Mouse (Mus musculus): ENCODE data around the gene Aoah. TPM values are rescaled to one million over a fixed set of nuclear protein-coding genes. Genes with fewer than 3 reads are reported as not detected.
A peak's percentile ranks its signal among the peaks of the same experiment; 100 is the strongest.

The Aoah gene
- polyA plus RNA-seq, 1 experiment from 2014 or later: 2.0 TPM

- Histone ChIP-seq H3K4me3 (replicated peaks) (no peak overlapping the region), H3K27ac (no peak overlapping the region), H3K36me3 (no peaks in the 10 kb centered on the region), H3K27me3 (no peaks in the 10 kb centered on the region), H3K4me2 (no peak overlapping the region), H3K4me1 (no peaks in the 10 kb centered on the region), H3K9ac (no peak overlapping the region), H3K9me3 (replicated peaks) (no peaks in the 10 kb centered on the region)
- 48% methylated on average over 2 of the region's 2 CpGs for WGBS
- ATAC-seq (replicated peaks; ENCODE audit: low FRiP score): no peak
These were observed 26.9 kb downstream of the Aoah start for GRCm38 (mm10) chr13:20820712-20821328.

- H3K36me3 ChIP-seq: no peaks in the 10 kb centered on the region
- no peak overlapping the region for H3K9ac ChIP-seq
- H3K4me1 ChIP-seq: no peaks in the 10 kb centered on the region
- 73% methylated on average over 2 of the region's 2 CpGs for WGBS
- no peak overlapping the region for H3K4me3 ChIP-seq (replicated peaks)
- H3K27me3 ChIP-seq: no peaks in the 10 kb centered on the region
- no peak overlapping the region for H3K27ac ChIP-seq
- H3K9me3 ChIP-seq (replicated peaks): no peaks in the 10 kb centered on the region
- ATAC-seq (replicated peaks; ENCODE audit: low FRiP score): no peak
- H3K4me2 ChIP-seq: no peak overlapping the region
These were observed 34.8 kb downstream of the Aoah start for GRCm38 (mm10) chr13:20828728-20829127.

- no peaks in the 10 kb centered on the region for H3K4me1 ChIP-seq
These were observed 35.4 kb downstream of the Aoah start for GRCm38 (mm10) chr13:20829181-20829900.

GRCm38 (mm10) chr13:20855893-20856292, 62.0 kb downstream of the Aoah start:
- no peak overlapping the region for H3K4me3 ChIP-seq (replicated peaks)
- H3K27ac ChIP-seq: no peak overlapping the region
- no peak for ATAC-seq (replicated peaks; ENCODE audit: low FRiP score)
- H3K9me3 ChIP-seq (replicated peaks): no peaks in the 10 kb centered on the region
- no peaks in the 10 kb centered on the region for H3K36me3 ChIP-seq
- no peak overlapping the region for H3K4me2 ChIP-seq
- H3K4me1 ChIP-seq: no peaks in the 10 kb centered on the region
- H3K27me3 ChIP-seq: no peaks in the 10 kb centered on the region
- WGBS: 48% methylated on average over 3 of the region's 3 CpGs
- no peak overlapping the region for H3K9ac ChIP-seq

More at GRCm38 (mm10) chr13:20829181-20829900, 35.4 kb downstream of the Aoah start:
- Histone ChIP-seq H3K27me3 (no peaks in the 10 kb centered on the region), H3K9ac (no peak overlapping the region), H3K27ac (no peak overlapping the region), H3K9me3 (replicated peaks) (no peaks in the 10 kb centered on the region), H3K36me3 (no peaks in the 10 kb centered on the region), H3K4me2 (no peak overlapping the region), H3K4me3 (replicated peaks) (no peak overlapping the region)
- no peak for ATAC-seq (replicated peaks; ENCODE audit: low FRiP score)
- WGBS: 87% methylated on average over 9 of the region's 9 CpGs

- H3K4me1 ChIP-seq: no peaks in the 10 kb centered on the region
- H3K27ac ChIP-seq: no peak overlapping the region
- 16% methylated on average over 1 of the region's 1 CpGs for WGBS
- no peak overlapping the region for H3K9ac ChIP-seq
- H3K9me3 ChIP-seq (replicated peaks): no peaks in the 10 kb centered on the region
- H3K4me3 ChIP-seq (replicated peaks): no peak overlapping the region
- no peaks in the 10 kb centered on the region for H3K27me3 ChIP-seq
- H3K36me3 ChIP-seq: no peaks in the 10 kb centered on the region
- ATAC-seq (replicated peaks; ENCODE audit: low FRiP score): no peak; the same call in 1 of the 2 replicates
- H3K4me2 ChIP-seq: no peak overlapping the region
These were observed 105.5 kb downstream of the Aoah start for GRCm38 (mm10) chr13:20899372-20899771.

- WGBS: 56% methylated on average over 8 of the region's 8 CpGs
- H3K9ac ChIP-seq: no peak overlapping the region
- H3K4me3 ChIP-seq (replicated peaks): no peak overlapping the region
- H3K4me1 ChIP-seq: no peaks in the 10 kb centered on the region
- H3K27me3 ChIP-seq: no peaks in the 10 kb centered on the region
- H3K4me2 ChIP-seq: no peak overlapping the region
- peak; percentile 69 for ATAC-seq (replicated peaks; ENCODE audit: low FRiP score)
- no peak overlapping the region for H3K27ac ChIP-seq
- H3K9me3 ChIP-seq (replicated peaks): no peaks in the 10 kb centered on the region
- no peaks in the 10 kb centered on the region for H3K36me3 ChIP-seq
These were observed 106.6 kb downstream of the Aoah start for GRCm38 (mm10) chr13:20900396-20900971.

GRCm38 (mm10) chr13:20900972-20901457, 107.1 kb downstream of the Aoah start:
- ATAC-seq (replicated peaks; ENCODE audit: low FRiP score): no peak
- Histone ChIP-seq H3K36me3 (no peaks in the 10 kb centered on the region), H3K4me2 (no peak overlapping the region), H3K9me3 (replicated peaks) (no peaks in the 10 kb centered on the region), H3K27ac (no peak overlapping the region), H3K4me3 (replicated peaks) (no peak overlapping the region), H3K4me1 (no peaks in the 10 kb centered on the region), H3K9ac (no peak overlapping the region), H3K27me3 (no peaks in the 10 kb centered on the region)
- WGBS: 16% methylated on average over 2 of the region's 2 CpGs

GRCm38 (mm10) chr13:20901634-20902135, 107.8 kb downstream of the Aoah start:
- Histone ChIP-seq H3K4me3 (replicated peaks) (no peak overlapping the region), H3K27ac (no peak overlapping the region), H3K9me3 (replicated peaks) (no peaks in the 10 kb centered on the region), H3K27me3 (no peaks in the 10 kb centered on the region), H3K9ac (no peak overlapping the region), H3K4me1 (no peaks in the 10 kb centered on the region), H3K4me2 (no peak overlapping the region), H3K36me3 (no peaks in the 10 kb centered on the region)
- 69% methylated on average over 3 of the region's 3 CpGs for WGBS
- ATAC-seq (replicated peaks; ENCODE audit: low FRiP score): no peak

GRCm38 (mm10) chr13:20904118-20904517, 110.2 kb downstream of the Aoah start:
- Histone ChIP-seq H3K27me3 (no peaks in the 10 kb centered on the region), H3K9ac (no peak overlapping the region), H3K4me3 (replicated peaks) (no peak overlapping the region), H3K36me3 (no peaks in the 10 kb centered on the region), H3K9me3 (replicated peaks) (no peaks in the 10 kb centered on the region), H3K27ac (no peak overlapping the region), H3K4me2 (no peak overlapping the region), H3K4me1 (no peaks in the 10 kb centered on the region)
- 77% methylated on average over 4 of the region's 4 CpGs for WGBS
- ATAC-seq (replicated peaks; ENCODE audit: low FRiP score): no peak

- H3K27ac ChIP-seq: no peak overlapping the region
- no peaks in the 10 kb centered on the region for H3K27me3 ChIP-seq
- no peak for ATAC-seq (replicated peaks; ENCODE audit: low FRiP score)
- 81% methylated on average over 2 of the region's 2 CpGs for WGBS
- H3K4me3 ChIP-seq (replicated peaks): no peak overlapping the region
- H3K4me1 ChIP-seq: no peaks in the 10 kb centered on the region
- no peak overlapping the region for H3K4me2 ChIP-seq
- H3K9me3 ChIP-seq (replicated peaks): no peaks in the 10 kb centered on the region
- H3K36me3 ChIP-seq: no peaks in the 10 kb centered on the region
- H3K9ac ChIP-seq: no peak overlapping the region
These were observed 111.3 kb downstream of the Aoah start for GRCm38 (mm10) chr13:20905195-20905594.

GRCm38 (mm10) chr13:20916698-20917511, 123.0 kb downstream of the Aoah start:
- H3K27me3 ChIP-seq: no peaks in the 10 kb centered on the region
- H3K4me1 ChIP-seq: no peaks in the 10 kb centered on the region
- no peak overlapping the region for H3K9ac ChIP-seq
- H3K9me3 ChIP-seq (replicated peaks): no peaks in the 10 kb centered on the region
- no peaks in the 10 kb centered on the region for H3K36me3 ChIP-seq
- 74% methylated on average over 10 of the region's 10 CpGs for WGBS
- H3K27ac ChIP-seq: no peak overlapping the region
- ATAC-seq (replicated peaks; ENCODE audit: low FRiP score): no peak
- H3K4me3 ChIP-seq (replicated peaks): no peak overlapping the region
- H3K4me2 ChIP-seq: no peak overlapping the region
